Mouse (Mus musculus): ENCODE results near the gene Ier5l. TPM values are rescaled to one million over a fixed set of nuclear protein-coding genes. Genes with fewer than 3 reads are reported as not detected.

The Ier5l gene
- polyA plus RNA-seq, 1 experiment from 2014 or later: 2.0 TPM

- H3K9me3 ChIP-seq (replicated peaks; ENCODE audit: control insufficient read depth, low read length, poor library complexity, severe bottlenecking): no peaks in the 10 kb centered on the region
- no peak overlapping the region for H3K4me3 ChIP-seq (ENCODE audit: low read depth, low read length)
- no peak overlapping the region for H3K9ac ChIP-seq (ENCODE audit: low read depth, low read length)
- 0 out of 2 replicates have a peak, but pooled peaks cover under 1% of the 10 kb centered on the region for H3K4me1 ChIP-seq (ENCODE audit: control insufficient read depth, insufficient read depth, low read length)
- no peak overlapping the region for H3K4me2 ChIP-seq (ENCODE audit: low read length)
- H3K27ac ChIP-seq (ENCODE audit: low read length): no peak overlapping the region
- ATAC-seq: no peak
- no peaks in the 10 kb centered on the region for H3K27me3 ChIP-seq (ENCODE audit: control insufficient read depth, insufficient read depth, low read depth, low read length)
- peaks cover 3% of the 10 kb centered on the region for H3K36me3 ChIP-seq (ENCODE audit: control insufficient read depth, insufficient read depth, low read length)
- 91% methylated on average over 7 of the region's 7 CpGs for WGBS
These were observed 25.6 kb downstream of the Ier5l start for GRCm38 (mm10) chr2:30448371-30448770.

DNA sequence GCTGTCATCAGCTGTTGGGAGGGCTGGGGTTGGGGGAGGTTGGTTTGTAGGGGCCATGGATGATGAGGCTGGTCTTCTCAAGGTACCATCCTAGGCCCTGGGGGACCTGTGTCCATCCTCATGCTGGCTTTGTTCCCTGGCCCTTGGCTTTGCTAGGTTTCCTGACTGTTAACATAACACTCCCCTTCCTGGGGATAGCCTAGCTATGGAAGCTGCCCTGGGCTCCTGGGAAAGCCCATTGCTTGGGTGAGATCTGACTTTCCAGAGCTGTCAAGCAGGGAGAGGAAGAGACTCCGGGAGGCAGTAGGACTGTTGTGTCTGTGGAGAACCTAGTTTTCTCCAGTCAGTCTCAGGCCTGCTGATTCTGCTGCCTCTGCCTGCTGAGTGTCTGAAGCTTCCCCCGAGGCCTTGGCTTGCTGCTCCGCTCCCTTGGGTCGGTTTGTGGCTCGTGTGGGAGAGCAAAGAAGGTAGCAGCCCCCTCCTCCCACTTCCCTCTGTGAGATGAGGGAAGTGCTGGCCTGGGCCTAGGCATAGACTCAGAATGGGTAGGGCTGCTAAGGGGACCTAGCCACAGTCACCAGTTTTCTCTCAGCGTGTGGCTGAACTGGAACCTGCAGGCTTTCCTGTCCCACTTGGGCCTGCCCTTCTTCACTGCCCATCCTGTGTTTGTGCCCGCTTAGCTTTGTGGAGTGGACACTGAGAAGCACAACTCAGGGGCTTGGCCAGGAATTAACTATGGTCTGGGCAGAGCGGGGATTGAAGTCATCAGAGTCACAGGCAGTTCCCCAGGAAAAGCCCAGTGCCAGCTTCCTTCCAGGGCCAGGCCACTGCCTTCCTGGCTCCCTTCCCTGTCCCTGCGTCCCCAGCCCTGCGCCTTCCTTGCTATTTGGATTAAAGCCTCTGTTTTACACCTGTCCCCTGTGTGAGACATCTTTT, 26.9 kb downstream of the Ier5l start:
- peaks cover 6% of the 10 kb centered on the region for H3K36me3 ChIP-seq (ENCODE audit: control insufficient read depth, insufficient read depth, low read length)
- peaks cover 13% of the 10 kb centered on the region for H3K4me1 ChIP-seq (ENCODE audit: control insufficient read depth, insufficient read depth, low read length)
- WGBS: 86% methylated on average over 10 of the region's 10 CpGs
- no peaks in the 10 kb centered on the region for H3K9me3 ChIP-seq (replicated peaks; ENCODE audit: control insufficient read depth, low read length, poor library complexity, severe bottlenecking)
- no peak overlapping the region for H3K9ac ChIP-seq (ENCODE audit: low read depth, low read length)
- no peak for ATAC-seq
- H3K27me3 ChIP-seq (ENCODE audit: control insufficient read depth, insufficient read depth, low read depth, low read length): no peaks in the 10 kb centered on the region
- H3K4me3 ChIP-seq (ENCODE audit: low read depth, low read length): no peak overlapping the region
- no peak overlapping the region for H3K4me2 ChIP-seq (ENCODE audit: low read length)
- no peak overlapping the region for H3K27ac ChIP-seq (ENCODE audit: low read length)

DNA sequence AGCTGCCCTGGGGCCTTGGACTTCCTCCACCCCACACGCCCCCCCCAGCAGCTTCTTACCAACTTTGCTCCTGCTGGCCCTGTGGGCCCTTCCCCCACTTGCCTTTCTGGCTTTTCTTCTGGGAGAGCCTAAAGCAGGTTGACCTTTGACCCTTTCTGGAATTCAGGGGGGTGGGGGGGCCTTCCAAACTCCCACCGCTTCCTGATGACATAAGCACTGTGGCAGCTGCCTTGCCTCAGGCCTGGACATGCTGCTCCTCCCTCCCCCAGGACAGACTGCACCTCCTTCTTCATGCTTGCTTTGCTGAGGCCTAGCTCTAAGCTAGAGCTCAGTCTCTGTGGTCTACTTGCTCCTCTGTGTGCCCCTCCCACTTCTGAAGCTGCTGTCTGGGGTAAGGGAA, 28.7 kb downstream of the Ier5l start:
- Histone ChIP-seq H3K27ac (ENCODE audit: low read length) (no peak overlapping the region), H3K4me2 (ENCODE audit: low read length) (no peak overlapping the region), H3K4me3 (ENCODE audit: low read depth, low read length) (no peak overlapping the region), H3K9me3 (replicated peaks; ENCODE audit: control insufficient read depth, low read length, poor library complexity, severe bottlenecking) (no peaks in the 10 kb centered on the region), H3K36me3 (ENCODE audit: control insufficient read depth, insufficient read depth, low read length) (peaks cover 4% of the 10 kb centered on the region), H3K9ac (ENCODE audit: low read depth, low read length) (no peak overlapping the region), H3K27me3 (ENCODE audit: control insufficient read depth, insufficient read depth, low read depth, low read length) (no peaks in the 10 kb centered on the region), H3K4me1 (ENCODE audit: control insufficient read depth, insufficient read depth, low read length) (peaks cover 31% of the 10 kb centered on the region)
- ATAC-seq: no peak
- WGBS: 34% methylated on average over 2 of the region's 2 CpGs

GRCm38 (mm10) chr2:30444450-30444849, 29.6 kb downstream of the Ier5l start:
- no peak overlapping the region for H3K4me3 ChIP-seq (ENCODE audit: low read depth, low read length)

DNA sequence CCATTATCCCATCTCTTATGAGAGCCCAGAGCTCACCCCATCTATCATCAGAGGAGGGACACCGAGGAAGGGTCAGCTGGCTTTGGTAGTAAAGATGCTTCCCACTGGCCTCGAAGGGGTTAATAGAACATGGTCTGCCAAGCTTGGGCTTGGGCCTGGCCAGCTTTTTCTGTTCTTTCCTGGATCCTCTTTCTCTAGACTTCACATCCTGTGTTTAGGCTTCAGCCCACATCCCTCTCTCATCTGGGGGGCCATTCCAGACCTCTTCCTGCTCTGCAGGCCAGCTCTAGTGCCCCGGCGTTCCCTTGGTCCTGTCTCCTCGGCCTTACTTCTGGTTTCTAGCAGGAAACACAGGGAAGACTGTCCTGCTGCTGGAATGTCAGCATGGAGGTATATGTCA, 30.0 kb downstream of the Ier5l start:
- 86% methylated on average over 5 of the region's 5 CpGs for WGBS
- Histone ChIP-seq H3K27me3 (ENCODE audit: control insufficient read depth, insufficient read depth, low read depth, low read length) (no peaks in the 10 kb centered on the region), H3K4me1 (ENCODE audit: control insufficient read depth, insufficient read depth, low read length) (peaks cover 31% of the 10 kb centered on the region), H3K9ac (ENCODE audit: low read depth, low read length) (no peak overlapping the region), H3K9me3 (replicated peaks; ENCODE audit: control insufficient read depth, low read length, poor library complexity, severe bottlenecking) (no peaks in the 10 kb centered on the region), H3K4me3 (ENCODE audit: low read depth, low read length) (no peak overlapping the region), H3K36me3 (ENCODE audit: control insufficient read depth, insufficient read depth, low read length) (peaks cover 12% of the 10 kb centered on the region), H3K27ac (ENCODE audit: low read length) (no peak overlapping the region), H3K4me2 (ENCODE audit: low read length) (no peak overlapping the region)
- no peak for ATAC-seq

More at GRCm38 (mm10) chr2:30444450-30444849, 29.6 kb downstream of the Ier5l start:
- H3K27ac ChIP-seq (ENCODE audit: low read length): no peak overlapping the region
- no peak overlapping the region for H3K9ac ChIP-seq (ENCODE audit: low read depth, low read length)
- H3K36me3 ChIP-seq (ENCODE audit: control insufficient read depth, insufficient read depth, low read length): peaks cover 8% of the 10 kb centered on the region
- no peak for ATAC-seq
- H3K4me2 ChIP-seq (ENCODE audit: low read length): no peak overlapping the region
- peaks cover 31% of the 10 kb centered on the region for H3K4me1 ChIP-seq (ENCODE audit: control insufficient read depth, insufficient read depth, low read length)
- H3K9me3 ChIP-seq (replicated peaks; ENCODE audit: control insufficient read depth, low read length, poor library complexity, severe bottlenecking): no peaks in the 10 kb centered on the region
- H3K27me3 ChIP-seq (ENCODE audit: control insufficient read depth, insufficient read depth, low read depth, low read length): no peaks in the 10 kb centered on the region

GRCm38 (mm10) chr2:30443281-30443680, 30.7 kb downstream of the Ier5l start:
- no peak for ATAC-seq
- Histone ChIP-seq H3K4me1 (ENCODE audit: control insufficient read depth, insufficient read depth, low read length) (peaks cover 31% of the 10 kb centered on the region), H3K27me3 (ENCODE audit: control insufficient read depth, insufficient read depth, low read depth, low read length) (no peaks in the 10 kb centered on the region), H3K36me3 (ENCODE audit: control insufficient read depth, insufficient read depth, low read length) (peaks cover 17% of the 10 kb centered on the region), H3K9ac (ENCODE audit: low read depth, low read length) (peak overlapping the region; percentile 44), H3K9me3 (replicated peaks; ENCODE audit: control insufficient read depth, low read length, poor library complexity, severe bottlenecking) (no peaks in the 10 kb centered on the region), H3K4me3 (ENCODE audit: low read depth, low read length) (no peak overlapping the region), H3K4me2 (ENCODE audit: low read length) (no peak overlapping the region), H3K27ac (ENCODE audit: low read length) (peak overlapping the region; percentile 91)
- WGBS: 62% methylated on average over 4 of the region's 4 CpGs

DNA sequence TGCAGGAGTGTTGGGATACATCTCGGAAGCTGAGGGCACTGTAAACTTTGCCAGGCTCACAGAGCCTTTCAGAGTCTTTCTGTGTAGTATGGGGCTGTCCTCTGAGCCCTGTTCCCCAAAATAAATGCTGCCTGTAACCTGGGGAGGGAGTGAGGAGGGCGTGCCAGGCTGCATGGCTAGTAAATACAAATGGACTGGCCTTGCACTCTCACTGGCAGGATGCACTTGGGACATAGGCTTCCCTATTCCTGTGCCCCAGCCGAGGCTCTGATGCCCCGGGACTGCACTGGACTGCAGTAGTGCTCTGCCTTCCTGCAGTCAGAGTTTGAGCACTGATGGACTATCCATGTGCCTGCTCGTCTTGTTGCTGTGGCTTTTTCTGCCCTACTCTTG, 31.5 kb downstream of the Ier5l start:
- Histone ChIP-seq H3K4me1 (ENCODE audit: control insufficient read depth, insufficient read depth, low read length) (peaks cover 31% of the 10 kb centered on the region), H3K27ac (ENCODE audit: low read length) (peak overlapping the region; percentile 91), H3K4me3 (ENCODE audit: low read depth, low read length) (no peak overlapping the region), H3K9me3 (replicated peaks; ENCODE audit: control insufficient read depth, low read length, poor library complexity, severe bottlenecking) (no peaks in the 10 kb centered on the region), H3K36me3 (ENCODE audit: control insufficient read depth, insufficient read depth, low read length) (peaks cover 22% of the 10 kb centered on the region), H3K27me3 (ENCODE audit: control insufficient read depth, insufficient read depth, low read depth, low read length) (no peaks in the 10 kb centered on the region), H3K9ac (ENCODE audit: low read depth, low read length) (peak overlapping the region; percentile 39), H3K4me2 (ENCODE audit: low read length) (peak overlapping the region; percentile 17)
- 64% methylated on average over 5 of the region's 5 CpGs for WGBS
- ATAC-seq: 0 out of 2 replicates have a peak, but pooled peaks have one; percentile 6

- H3K9ac ChIP-seq (ENCODE audit: low read depth, low read length): peak overlapping the region; percentile 39
- H3K9me3 ChIP-seq (replicated peaks; ENCODE audit: control insufficient read depth, low read length, poor library complexity, severe bottlenecking): no peaks in the 10 kb centered on the region
- peak; percentile 70 for ATAC-seq
- peaks cover 22% of the 10 kb centered on the region for H3K36me3 ChIP-seq (ENCODE audit: control insufficient read depth, insufficient read depth, low read length)
- 4% methylated on average over 15 of the region's 15 CpGs for WGBS
- H3K27me3 ChIP-seq (ENCODE audit: control insufficient read depth, insufficient read depth, low read depth, low read length): no peaks in the 10 kb centered on the region
- peak overlapping the region; percentile 17 for H3K4me2 ChIP-seq (ENCODE audit: low read length)
- no peak overlapping the region for H3K4me3 ChIP-seq (ENCODE audit: low read depth, low read length)
- peak overlapping the region; percentile 91 for H3K27ac ChIP-seq (ENCODE audit: low read length)
- peaks cover 31% of the 10 kb centered on the region for H3K4me1 ChIP-seq (ENCODE audit: control insufficient read depth, insufficient read depth, low read length)
These were observed 32.2 kb downstream of the Ier5l start for GRCm38 (mm10) chr2:30441518-30442497.

Measured in midbrain, embryonic 16.5 days (tissue).